Mouse (Mus musculus) CH12.LX (cell line): ENCODE measurements at regions not wholly inside any gene's neighbourhood (a gene's known extent, or its start where the extent isn't known, plus 50 kb on each side); places are given as distances from the start of the nearest gene placed in this dataset.

Experiments
- DNase-seq: peaks from one replicate; pipeline ENCODE4 v3.0.0-alpha.2; 2013; ENCODE audit errors: extremely low read depth
- H3K27ac ChIP-seq: 2 replicates; pipeline ENCODE4 v1.5.1; 2012; ENCODE audit warnings: low read depth, mild to moderate bottlenecking, control low read depth, moderate library complexity; ENCODE audit not compliant: insufficient read depth
- H3K27me3 ChIP-seq: replicated peaks from 2 replicates; pipeline ENCODE3; 2012; ENCODE audit warnings: inconsistent platforms
- H3K36me3 ChIP-seq, 2 experiments: replicated peaks in 1 of 2; 2 replicates each; pipeline versions ENCODE3 to v1.6.1; 2012; ENCODE audit warnings: inconsistent platforms in 1 of 2, low read length in 1 of 2, mild to moderate bottlenecking in 1 of 2, mixed read lengths in 1 of 2, moderate library complexity in 1 of 2; ENCODE audit not compliant: control insufficient read depth in 1 of 2, insufficient read depth in 1 of 2
- H3K4me1 ChIP-seq, 2 experiments: 2 replicates each; pipeline ENCODE4 v1.6.1; 2012; ENCODE audit warnings: inconsistent platforms in 1 of 2, moderate library complexity in 1 of 2; ENCODE audit not compliant: insufficient read depth in 2 of 2, control insufficient read depth in 1 of 2
- H3K4me2 ChIP-seq: 2 replicates; pipeline ENCODE4 v1.6.1; 2012; ENCODE audit warnings: low read depth, mild to moderate bottlenecking, control low read depth; ENCODE audit not compliant: poor library complexity, insufficient read depth, severe bottlenecking
- H3K4me3 ChIP-seq, 3 experiments: fragments of 150-350 bp in 1 of 3; sonication (generic) in 1 of 3; replicated peaks in 1 of 3; 2 replicates each; pipeline versions ENCODE3 to v1.5.1; 2011 to 2012; ENCODE audit warnings: low read depth in 2 of 3, low read length in 2 of 3, mild to moderate bottlenecking in 2 of 3, moderate library complexity in 2 of 3, control low read depth in 1 of 3, improper control_type of control experiment in 1 of 3, inconsistent platforms in 1 of 3, mixed read lengths in 1 of 3; ENCODE audit not compliant: poor library complexity in 1 of 3
- H3K79me2 ChIP-seq: replicated peaks from 2 replicates; pipeline ENCODE4 v1.6.1; 2012; ENCODE audit warnings: mild to moderate bottlenecking, moderate library complexity; ENCODE audit not compliant: control insufficient read depth, poor library complexity, insufficient read depth, severe bottlenecking; ENCODE audit errors: extremely low read depth
- H3K9ac ChIP-seq: 2 replicates; pipeline ENCODE4 v1.6.1; 2012; ENCODE audit warnings: low read depth, mild to moderate bottlenecking, control low read depth, moderate library complexity; ENCODE audit not compliant: insufficient read depth
- H3K9me3 ChIP-seq: replicated peaks from 2 replicates; pipeline ENCODE3; 2012; ENCODE audit warnings: low read length, inconsistent platforms, mixed read lengths
- CHD1 ChIP-seq: IDR thresholded peaks from 2 replicates; pipeline ENCODE4 v1.6.1; 2012; ENCODE audit warnings: low read depth, low read length, improper control_type of control experiment, inconsistent platforms
- CTCF ChIP-seq, 2 experiments: IDR thresholded peaks in 1 of 2; conservative IDR thresholded peaks in 1 of 2; 2 replicates each; pipeline ENCODE4 v1.5.1; 2011 to 2012; ENCODE audit warnings: low read depth in 2 of 2, low read length in 2 of 2, improper control_type of control experiment in 1 of 2, inconsistent platforms in 1 of 2, mild to moderate bottlenecking in 1 of 2, moderate library complexity in 1 of 2
- EP300 ChIP-seq: IDR thresholded peaks from 2 replicates; pipeline ENCODE4 v1.6.1; 2011; ENCODE audit warnings: low read length, improper control_type of control experiment
- GABPA ChIP-seq: IDR thresholded peaks from 2 replicates; pipeline ENCODE4 v1.6.1; 2012; ENCODE audit warnings: low read depth, low read length, improper control_type of control experiment, inconsistent platforms; ENCODE audit not compliant: insufficient replicate concordance
- HCFC1 ChIP-seq: IDR thresholded peaks from 2 replicates; pipeline ENCODE4 v1.6.1; 2012; ENCODE audit warnings: low read depth, mild to moderate bottlenecking, inconsistent platforms, low read length, improper control_type of control experiment
- JUND ChIP-seq: conservative IDR thresholded peaks from 2 replicates; pipeline ENCODE4 v1.6.1; 2011; ENCODE audit warnings: low read depth, low read length, improper control_type of control experiment
- KAT2A ChIP-seq: IDR thresholded peaks from 2 replicates; pipeline ENCODE4 v1.6.1; 2012; ENCODE audit warnings: low read length, improper control_type of control experiment, inconsistent platforms; ENCODE audit not compliant: insufficient replicate concordance
- NELFE ChIP-seq: IDR thresholded peaks from 2 replicates; pipeline ENCODE4 v1.6.1; 2011; ENCODE audit warnings: low read depth, low read length, improper control_type of control experiment
- PAX5 ChIP-seq: IDR thresholded peaks from 2 replicates; pipeline ENCODE4 v1.6.1; 2012; ENCODE audit warnings: low read length, inconsistent platforms, mixed read lengths
- RCOR1 ChIP-seq: conservative IDR thresholded peaks from 2 replicates; pipeline ENCODE4 v1.6.1; 2012; ENCODE audit warnings: low read depth, mild to moderate bottlenecking, inconsistent platforms, low read length, improper control_type of control experiment
- SMC3 ChIP-seq: IDR thresholded peaks from 2 replicates; pipeline ENCODE4 v1.6.1; 2011; ENCODE audit warnings: low read depth, low read length, improper control_type of control experiment
- TCF12 ChIP-seq: IDR thresholded peaks from 2 replicates; pipeline ENCODE4 v1.6.1; 2014; ENCODE audit warnings: low read depth, mild to moderate bottlenecking, inconsistent platforms, low read length, improper control_type of control experiment
- USF1 ChIP-seq: IDR thresholded peaks from 2 replicates; pipeline ENCODE4 v1.6.1; 2014; ENCODE audit warnings: low read depth, mild to moderate bottlenecking, inconsistent platforms, low read length, improper control_type of control experiment
- USF2 ChIP-seq: conservative IDR thresholded peaks from 2 replicates; pipeline ENCODE4 v1.6.1; 2011; ENCODE audit warnings: low read depth, low read length, improper control_type of control experiment
- ZKSCAN1 ChIP-seq: IDR thresholded peaks from 2 replicates; pipeline ENCODE4 v1.6.1; 2012; ENCODE audit warnings: low read depth, inconsistent platforms, low read length, improper control_type of control experiment, borderline replicate concordance
- ZMIZ1 ChIP-seq: IDR thresholded peaks from 2 replicates; pipeline ENCODE4 v1.6.1; 2012; ENCODE audit warnings: low read depth, mild to moderate bottlenecking, inconsistent platforms, low read length, improper control_type of control experiment
- ZNF384 ChIP-seq: IDR thresholded peaks from 2 replicates; pipeline ENCODE4 v1.6.1; 2012; ENCODE audit warnings: low read depth, low read length, improper control_type of control experiment, inconsistent platforms
- dilution Hi-C: fragments of 300-500 bp; cut with MboI; formaldehyde crosslinking; loops from 2 replicates; pipeline ENCODE4 v1.14.3; 2020; ENCODE audit warnings: low sequenced_read_pairs; ENCODE audit not compliant: extremely low pct_unique_long_range_greater_than_20kb, extremely low pct_ligation_motif_present
- in situ Hi-C: fragments of 300-500 bp; cut with MboI; formaldehyde crosslinking; loops from 3 replicates; pipeline ENCODE4 v1.14.3; 2019; ENCODE audit warnings: low sequenced_read_pairs, low pct_ligation_motif_present, low pct_unique_long_range_greater_than_20kb, mixed read lengths

DNA sequence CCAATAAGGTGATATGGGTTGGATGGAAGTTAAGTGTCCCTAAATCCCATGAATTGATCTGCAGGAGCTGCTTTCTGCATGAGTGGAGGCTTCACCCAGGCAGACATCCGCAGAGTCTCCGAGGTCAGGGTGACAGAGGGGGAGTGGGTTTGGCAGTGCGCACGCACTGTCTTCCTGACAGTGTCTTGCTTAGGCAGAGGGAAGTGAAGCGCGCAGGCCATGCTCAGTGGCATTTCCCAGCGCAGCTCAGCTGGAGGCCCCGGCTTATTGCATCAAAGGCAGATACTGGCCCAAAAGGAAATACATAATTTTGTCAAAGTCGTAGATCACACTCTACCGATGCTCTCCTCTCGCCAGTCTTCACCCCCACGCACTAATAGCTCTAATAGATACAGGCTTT, 252.7 kb upstream of the Dnajc24 start:
- in situ Hi-C loops (no loop called here), dilution Hi-C loops (no loop called here)
- no peaks in the 10 kb centered on the region for H3K36me3 ChIP-seq
- H3K4me1 ChIP-seq: no peaks in the 10 kb centered on the region
- H3K4me3 ChIP-seq: no peak overlapping the region
- no peak overlapping the region for H3K27ac ChIP-seq
- H3K9me3 ChIP-seq: no peaks in the 10 kb centered on the region
- TF ChIP-seq GABPA: no peak
- no peak for TF ChIP-seq CHD1
- no peak for TF ChIP-seq EP300
- no peak for TF ChIP-seq PAX5
- no peak for TF ChIP-seq ZKSCAN1
- no peak for TF ChIP-seq HCFC1
- TF ChIP-seq JUND: no peak
- TF ChIP-seq, all 38 proteins: peak for 0
- DNase-seq: no peak
- no peaks in the 10 kb centered on the region for H3K27me3 ChIP-seq
- H3K4me2 ChIP-seq: no peak overlapping the region
- H3K9ac ChIP-seq: no peak overlapping the region
- H3K79me2 ChIP-seq: no peaks in the 10 kb centered on the region

DNA sequence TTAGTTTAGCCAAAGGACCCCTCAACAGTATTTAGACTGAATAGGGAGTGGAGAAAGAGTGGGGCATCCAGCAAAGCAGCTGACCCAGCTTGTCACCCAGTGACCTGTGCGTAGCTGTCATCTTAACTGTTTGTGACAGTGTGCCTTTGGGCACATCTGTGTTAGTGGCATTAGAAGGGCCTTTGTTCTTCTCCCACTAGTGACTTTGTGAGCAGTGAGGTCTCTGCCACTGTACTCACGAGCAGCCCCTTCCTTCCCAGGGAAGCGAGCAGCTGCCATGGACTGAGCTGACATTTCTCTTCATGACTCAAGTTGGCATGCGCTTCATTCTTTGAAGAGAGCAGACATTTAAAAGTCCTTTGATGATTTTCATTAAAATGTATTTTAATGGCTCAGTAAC, 231.0 kb upstream of the Dnajc24 start:
- in situ Hi-C loops: no loop called here
- dilution Hi-C loops: no loop called here
- no peaks in the 10 kb centered on the region for H3K4me1 ChIP-seq
- H3K27ac ChIP-seq: no peak overlapping the region
- H3K9ac ChIP-seq: no peak overlapping the region
- no peak overlapping the region for H3K4me3 ChIP-seq
- TF ChIP-seq ZMIZ1 (no peak), CTCF (conservative IDR thresholded peaks at IDR 0.05 in 1 of 2, IDR thresholded peaks at IDR 0.05 in 1 of 2; ENCODE audit: low read depth in 2 of 2, low read length in 2 of 2) (no peak), ZNF384 (no peak)
- TF ChIP-seq, all 38 proteins: peak for 0
- no peak overlapping the region for H3K4me2 ChIP-seq
- H3K9me3 ChIP-seq: no peaks in the 10 kb centered on the region
- no peaks in the 10 kb centered on the region for H3K36me3 ChIP-seq
- no peak for DNase-seq
- H3K27me3 ChIP-seq: no peaks in the 10 kb centered on the region
- no peaks in the 10 kb centered on the region for H3K79me2 ChIP-seq

DNA sequence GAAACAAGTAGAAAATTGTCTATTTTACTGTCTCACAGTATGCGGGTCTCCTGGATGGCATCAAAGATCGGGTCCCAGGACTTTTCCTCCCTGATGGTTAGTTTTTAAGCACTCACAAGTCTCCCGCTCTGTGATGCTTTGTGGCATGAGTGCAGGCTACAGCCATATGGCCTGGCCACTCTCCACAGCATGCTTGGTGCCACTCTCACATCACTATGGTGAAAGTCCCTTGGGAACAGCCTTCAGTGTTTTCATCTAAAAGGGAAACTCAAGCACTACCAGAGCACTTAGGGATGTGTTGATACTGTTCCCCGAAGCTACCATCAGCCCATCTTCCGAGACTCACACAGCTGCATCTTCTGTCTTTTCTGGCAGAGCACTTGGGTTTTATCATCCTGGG, 227.8 kb upstream of the Dnajc24 start:
- no peak for TF ChIP-seq SMC3
- no peak for TF ChIP-seq PAX5
- no peak for TF ChIP-seq USF1
- no peak for TF ChIP-seq USF2
- no peak for TF ChIP-seq RCOR1
- TF ChIP-seq KAT2A: no peak
- no peak for TF ChIP-seq TCF12
- TF ChIP-seq ZKSCAN1: no peak
- TF ChIP-seq NELFE: no peak
- H3K36me3 ChIP-seq: no peaks in the 10 kb centered on the region
- no peaks in the 10 kb centered on the region for H3K9me3 ChIP-seq
- H3K4me1 ChIP-seq: no peaks in the 10 kb centered on the region
- H3K4me2 ChIP-seq: no peak overlapping the region
- in situ Hi-C loops (no loop called here), dilution Hi-C loops (no loop called here)
- H3K79me2 ChIP-seq: no peaks in the 10 kb centered on the region
- DNase-seq: no peak
- H3K9ac ChIP-seq: no peak overlapping the region
- no peak overlapping the region for H3K4me3 ChIP-seq
- H3K27me3 ChIP-seq: no peaks in the 10 kb centered on the region
- no peak overlapping the region for H3K27ac ChIP-seq
